Mouse (Mus musculus): ENCODE measurements at regions not wholly inside any gene's neighbourhood (a gene's known extent, or its start where the extent isn't known, plus 50 kb on each side); places are given as distances from the start of the nearest gene placed in this dataset.
"Not testable (repeated sequence)": the region's sequence is repeated elsewhere in the genome, so short reads cannot be mapped to it uniquely, and the experiment has no call there.

DNA sequence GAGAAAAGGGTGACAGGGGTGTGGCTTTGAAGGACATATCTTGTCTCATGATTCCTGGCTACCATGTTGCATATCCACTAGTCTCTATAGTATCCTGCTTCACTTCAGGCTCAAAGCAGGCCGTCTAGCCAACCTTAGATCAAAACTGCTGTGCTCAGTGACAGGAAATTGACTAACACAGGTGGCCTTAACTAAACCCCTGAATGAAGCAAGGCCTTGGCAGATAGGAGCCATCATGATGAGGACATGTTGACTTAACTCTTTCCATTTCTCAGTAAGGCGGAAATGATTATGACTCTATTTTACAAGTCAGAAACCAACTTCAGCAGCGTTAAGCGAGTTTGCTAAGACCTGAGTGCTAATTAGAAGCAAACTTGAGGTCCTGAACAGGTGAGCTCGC is 143.2 kb upstream of the Hes1 start:
- DNase-seq: no peak

GRCm38 (mm10) chr16:29921385-29921784 is 142.8 kb upstream of the Hes1 start:
- no peak for DNase-seq

- not testable (repeated sequence) for DNase-seq
Measured at GRCm38 (mm10) chr16:29927276-29927675, 136.9 kb upstream of the Hes1 start.

- DNase-seq: peak in 1 of 2 experiments; percentile 35
Measured at GRCm38 (mm10) chr16:29928291-29928690, 135.9 kb upstream of the Hes1 start.

- no peak for DNase-seq
Measured at GRCm38 (mm10) chr16:29931746-29932351, 132.3 kb upstream of the Hes1 start.

- DNase-seq: no peak
Measured at GRCm38 (mm10) chr16:29934649-29935048, 129.5 kb upstream of the Hes1 start.

GRCm38 (mm10) chr16:29938700-29939099 is 125.5 kb upstream of the Hes1 start:
- DNase-seq: no peak

DNA sequence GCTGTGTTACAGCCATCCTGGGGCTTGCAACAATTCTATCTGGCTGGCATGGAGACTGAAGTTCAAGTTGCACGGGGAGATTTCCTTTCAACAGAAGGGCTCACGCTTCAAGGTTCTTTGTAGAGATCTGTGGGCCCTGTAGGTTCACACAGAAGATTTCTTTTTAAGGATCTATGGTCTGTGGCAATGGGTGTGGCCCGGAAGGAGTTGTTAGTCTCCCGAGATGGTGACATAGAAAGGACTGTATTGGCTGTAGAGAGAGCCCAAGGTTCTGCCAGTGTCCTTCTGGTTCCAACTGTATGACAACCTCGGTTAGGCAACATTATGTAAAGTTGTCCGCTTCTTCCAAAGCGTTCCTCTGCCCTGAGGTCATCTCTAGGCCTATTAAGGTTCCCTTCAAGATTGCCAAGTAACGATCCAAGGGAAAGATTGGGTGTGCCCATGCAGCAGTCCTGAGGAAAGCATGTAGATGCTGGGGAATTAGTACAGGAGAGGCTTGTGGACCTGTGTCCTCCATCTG is 124.8 kb upstream of the Hes1 start:
- no peak for DNase-seq

- no peak for DNase-seq
Measured at GRCm38 (mm10) chr16:29939869-29940707, 124.1 kb upstream of the Hes1 start.

DNA sequence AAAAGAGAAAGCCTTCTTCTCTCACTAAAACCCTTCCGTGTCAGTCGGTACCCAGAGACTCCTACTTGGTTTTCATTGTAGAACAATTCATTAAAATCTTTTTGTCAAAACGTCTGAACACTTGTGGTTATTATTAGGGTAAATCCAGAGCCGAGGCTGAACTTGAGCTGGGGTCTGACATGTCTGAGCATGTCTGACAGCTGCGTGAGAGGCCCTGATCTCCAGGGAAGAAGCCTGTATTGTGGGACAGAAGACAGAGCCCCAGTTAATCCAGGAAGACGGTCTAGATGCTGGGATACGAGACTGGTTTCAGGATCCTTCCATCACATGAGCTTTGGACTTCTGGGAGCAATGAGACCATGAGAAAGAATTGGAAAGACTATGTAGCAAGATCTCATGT is 122.1 kb upstream of the Hes1 start:
- DNase-seq: no peak

DNA sequence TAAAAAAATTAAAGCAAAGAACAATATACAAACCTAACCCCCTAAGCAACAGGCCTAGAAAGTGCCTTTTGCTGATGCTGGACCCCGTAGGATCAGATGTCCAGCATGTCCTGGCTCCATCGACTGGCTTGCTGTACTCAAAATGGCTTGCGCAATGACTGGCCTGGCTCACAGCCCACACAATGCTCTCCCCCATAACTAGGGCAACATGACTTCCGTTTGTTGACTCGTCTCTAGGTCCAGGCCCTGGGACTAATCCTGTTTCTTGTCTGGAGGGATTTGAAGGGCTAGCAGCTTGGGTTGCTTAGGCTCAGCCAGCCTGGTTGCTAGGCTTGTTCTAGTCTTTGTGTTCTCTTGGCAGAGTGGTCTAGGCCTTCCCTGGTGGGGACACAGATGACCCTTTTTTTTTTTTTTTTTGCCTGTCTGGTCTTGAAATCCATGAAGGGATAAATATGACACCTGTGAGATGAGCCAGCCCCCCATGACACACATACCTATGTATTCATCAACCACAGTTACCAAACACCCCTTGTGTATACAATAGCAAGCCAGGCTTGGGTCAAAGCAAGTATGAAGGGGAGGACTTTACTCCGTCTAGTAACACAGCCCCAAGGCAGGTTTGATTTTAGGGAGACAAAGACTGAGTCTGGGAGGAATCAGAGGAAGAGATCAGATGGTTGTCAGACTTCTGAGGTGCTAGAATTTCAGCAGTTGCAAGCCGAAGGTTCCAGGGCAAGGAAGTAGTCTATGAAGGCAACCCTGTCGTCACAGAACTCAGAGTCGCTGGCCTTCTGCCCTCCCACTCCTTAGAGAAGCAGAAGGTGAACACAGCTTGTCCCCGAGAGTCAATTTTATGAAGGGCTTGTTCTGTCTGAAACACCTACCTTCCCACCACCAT is 120.0 kb upstream of the Hes1 start:
- peak; percentile 86 to 91 for DNase-seq

DNA sequence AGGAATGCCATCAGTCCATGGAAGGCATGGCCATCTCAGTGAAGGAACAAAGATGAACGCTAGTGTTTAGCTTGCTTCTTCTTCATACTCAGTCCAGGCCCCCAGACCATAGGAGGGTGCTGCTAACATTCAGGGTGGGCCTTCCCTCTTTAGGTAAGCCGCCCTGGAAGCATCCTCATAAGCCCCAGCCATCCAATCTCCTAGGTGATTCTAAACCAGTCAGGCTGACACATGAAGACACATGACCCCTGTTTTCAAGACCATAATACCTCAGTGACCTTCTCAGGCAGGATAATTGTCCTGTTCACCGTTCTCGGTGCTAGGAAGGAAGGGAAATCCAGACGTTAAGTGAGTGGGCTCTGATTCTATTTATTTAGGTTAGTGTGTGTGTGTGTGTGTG is 119.2 kb upstream of the Hes1 start:
- no peak for DNase-seq

GRCm38 (mm10) chr16:29945376-29945890 is 118.8 kb upstream of the Hes1 start:
- peak; percentile 45 to 57 for DNase-seq

GRCm38 (mm10) chr16:29945891-29946598 is 118.1 kb upstream of the Hes1 start:
- peak; percentile 87 to 95 for DNase-seq

DNA sequence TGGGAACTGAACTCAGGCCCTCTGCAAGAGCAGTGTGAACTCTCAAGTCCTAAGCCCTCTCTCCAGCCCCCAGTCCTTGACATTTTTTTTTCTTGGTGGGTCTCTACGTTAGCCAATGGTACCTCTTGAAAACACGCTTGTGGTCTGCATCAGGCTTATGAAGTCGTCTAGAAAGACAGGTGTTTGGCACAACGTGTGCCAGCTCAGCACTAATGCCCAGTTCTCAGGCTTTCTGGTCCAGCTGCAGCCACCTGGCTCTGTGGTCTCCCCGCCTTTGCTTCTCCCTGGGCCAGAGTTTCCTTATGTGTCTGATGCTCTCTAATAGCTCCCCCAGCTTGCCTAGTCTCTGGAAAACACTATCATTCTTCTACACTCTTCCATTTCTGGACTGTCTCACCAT is 117.2 kb upstream of the Hes1 start:
- DNase-seq: peak; percentile 34 to 79

DNA sequence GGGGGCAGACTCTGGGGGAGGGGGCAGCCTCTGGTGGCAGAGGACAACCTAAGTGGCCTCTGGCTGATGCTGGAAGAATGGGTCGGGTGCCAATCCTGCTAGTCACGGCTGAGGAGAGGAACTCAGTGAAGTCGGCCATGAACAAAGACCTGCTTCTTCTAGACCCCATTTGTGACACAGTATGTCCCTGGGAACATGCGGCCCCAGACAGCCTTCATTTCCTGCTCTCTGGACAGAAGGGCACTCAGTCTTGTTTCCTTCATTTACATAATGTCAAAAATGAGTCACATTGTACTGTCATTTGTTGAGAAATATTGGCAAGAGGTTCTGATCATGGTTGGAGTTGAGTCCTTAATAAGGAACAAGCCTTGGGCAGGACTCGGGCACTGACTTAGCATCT is 116.5 kb upstream of the Hes1 start:
- DNase-seq: peak; percentile 16 to 43

DNA sequence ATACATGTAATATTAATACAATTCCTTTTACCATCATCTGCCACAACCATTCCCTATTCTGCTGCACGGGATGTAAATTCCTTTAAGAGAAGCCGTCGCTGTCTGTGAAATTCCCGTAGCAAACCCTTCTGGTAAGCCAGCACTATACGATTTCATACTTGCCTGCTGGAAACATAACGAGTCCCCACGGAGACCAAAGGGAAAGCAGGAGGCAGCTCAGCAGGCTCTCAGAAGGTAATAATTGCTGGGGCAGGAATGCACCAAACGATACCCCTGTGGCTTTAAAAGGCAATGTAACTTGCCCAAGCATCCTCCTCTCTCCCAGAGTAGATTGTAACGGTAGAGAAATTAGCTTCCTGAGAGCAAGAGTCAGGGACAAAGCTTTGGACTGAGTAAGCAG is 114.0 kb upstream of the Hes1 start:
- DNase-seq: no peak

GRCm38 (mm10) chr16:29950791-29951190 is 113.4 kb upstream of the Hes1 start:
- no peak for DNase-seq

DNA sequence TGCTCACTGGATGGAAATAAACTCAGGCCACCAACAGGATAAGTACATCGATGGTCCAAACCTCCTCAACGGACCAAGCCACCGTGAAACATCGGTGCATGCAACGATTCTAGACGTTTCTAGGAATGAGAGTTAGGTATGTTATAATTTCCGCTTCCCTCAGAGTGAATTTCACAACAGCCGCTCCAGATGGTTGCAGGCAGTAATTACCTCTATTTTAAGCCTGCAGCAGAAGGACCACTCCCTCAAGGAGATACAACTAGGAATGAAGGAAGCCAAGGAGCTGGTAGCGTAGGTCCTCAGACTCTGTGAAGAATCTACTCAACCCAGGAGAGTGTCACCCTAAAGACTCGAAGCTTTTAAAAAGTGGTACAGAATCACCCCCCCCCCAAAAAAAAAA is 109.5 kb upstream of the Hes1 start:
- DNase-seq: no peak

- DNase-seq: no peak
Measured at GRCm38 (mm10) chr16:29956904-29957303, 107.3 kb upstream of the Hes1 start.

GRCm38 (mm10) chr16:29959939-29960637 is 104.1 kb upstream of the Hes1 start:
- no peak for DNase-seq

- no peak for DNase-seq
Measured at GRCm38 (mm10) chr16:29963284-29963683, 100.9 kb upstream of the Hes1 start.

Data from lung, postnatal 4 days (tissue).